Mouse (Mus musculus) small intestine, adult 2 months (tissue): ENCODE measurements around the gene Lrp10.

Source experiments
- CTCF ChIP-seq: fragments of 200-500 bp; IDR thresholded peaks from 2 replicates; pipeline ENCODE4 v1.5.1; 2012; ENCODE audit warnings: low read depth, mild to moderate bottlenecking, control low read depth, inconsistent platforms, low read length, moderate library complexity, mixed read lengths; ENCODE audit not compliant: insufficient replicate concordance, insufficient read length; ENCODE audit errors: extremely low read depth
- POLR2A ChIP-seq: fragments of 200-500 bp; IDR thresholded peaks from 2 replicates; pipeline ENCODE4 v1.6.1; 2012; ENCODE audit warnings: low read depth, mild to moderate bottlenecking, control low read depth, inconsistent platforms, low read length, moderate library complexity

GRCm38 (mm10) chr14:54472671-54473070, 8.7 kb downstream of the Lrp10 start:
- TF ChIP-seq POLR2A (no peak), CTCF (no peak)
